ENCODE assay signal across 18 mouse cellular contexts in the genomic region with DNA sequence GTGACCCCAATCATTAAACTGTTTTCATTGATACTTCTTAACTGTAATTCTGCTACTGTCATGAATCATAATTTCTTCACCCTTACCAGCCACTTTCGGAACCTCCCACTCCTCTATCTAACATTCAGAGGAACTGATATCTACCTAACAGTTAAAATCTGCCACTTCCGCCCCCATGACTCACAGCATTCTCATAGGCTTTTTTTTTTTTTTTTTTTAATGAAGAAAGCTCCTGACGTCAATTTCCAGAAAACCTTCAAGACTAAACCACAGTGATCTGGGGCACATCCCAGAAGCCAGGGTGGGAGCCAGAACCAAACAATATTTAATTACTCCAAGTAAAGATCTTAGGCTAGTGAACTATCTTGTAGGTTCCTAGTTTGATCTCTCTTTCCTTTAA. TPM values are rescaled to one million over a fixed set of nuclear protein-coding genes. Genes with fewer than 3 reads are reported as not detected.
A peak's percentile ranks its signal among the peaks of the same experiment; 100 is the strongest.
DNase-seq lines count a peak whose midpoint lies in the region; ATAC-seq lines count a peak whose summit lies in the region.
"Had no signal": no experiment of that assay in that cellular context is flagged by ENCODE, and none has a peak within 500 bp of the region (broad histone marks: within the 10 kb centered on the region; RNA-seq: fewer than 3 reads in every experiment).

No protein-coding gene starts in this region.

- WGBS in midbrain, embryonic 14.5 days, result 79% methylated on average over 3 of the region's 3 CpGs

- no peaks in the 10 kb centered on the region for H3K9me3 ChIP-seq in midbrain, embryonic 14.5 days (ENCODE audit: control insufficient read depth, low read length)
- H3K9me3 ChIP-seq: heart, embryonic 15.5 days; hindbrain, embryonic 13.5 days; liver, embryonic 12.5 days had no signal

- H3K4me2 ChIP-seq in midbrain, embryonic 14.5 days (ENCODE audit: low read length), result no peak overlapping the region
- H3K4me2 ChIP-seq: heart, embryonic 15.5 days; hindbrain, embryonic 13.5 days; liver, embryonic 12.5 days had no signal

- no peak overlapping the region for H3K27ac ChIP-seq in midbrain, embryonic 14.5 days (replicated peaks; ENCODE audit: low read depth, low read length)
- H3K27ac ChIP-seq: heart, embryonic 15.5 days; hindbrain, embryonic 13.5 days; liver, embryonic 12.5 days had no signal

- H3K4me3 ChIP-seq in midbrain, embryonic 14.5 days (replicated peaks; ENCODE audit: low read depth, low read length), result no peak overlapping the region
- H3K4me3 ChIP-seq: heart, embryonic 15.5 days; hindbrain, embryonic 13.5 days; liver, embryonic 12.5 days had no signal

- H3K9ac ChIP-seq in midbrain, embryonic 14.5 days (replicated peaks; ENCODE audit: low read length), result no peak overlapping the region
- H3K9ac ChIP-seq: forebrain, postnatal 0 days; heart, embryonic 15.5 days; hindbrain, embryonic 13.5 days; liver, embryonic 12.5 days had no signal

- peak; percentile 40 for DNase-seq in A20 (ENCODE audit: low read depth, low spot score)
- peak; percentile 86 for DNase-seq in CD4-positive, CD25-positive, alpha-beta regulatory T cell, adult 2 months (ENCODE audit: low read depth, low spot score)
- no peak for DNase-seq in midbrain, embryonic 14.5 days
- DNase-seq in cerebellum, adult 11 months, result no peak
- no peak for DNase-seq in urinary bladder, postnatal 4 days (ENCODE audit: low spot score in 2 of 2)
- DNase-seq: adrenal gland, postnatal 10 days; forebrain, postnatal 0 days; gastrocnemius, postnatal 36 days; kidney, adult 8-10 months; lung, postnatal 14 days; right cerebral cortex, postnatal 25 days had no signal

- H3K4me1 ChIP-seq in midbrain, embryonic 14.5 days (ENCODE audit: control insufficient read depth, insufficient read depth, low read length), result no peaks in the 10 kb centered on the region
- H3K4me1 ChIP-seq: heart, embryonic 15.5 days; hindbrain, embryonic 13.5 days; liver, embryonic 12.5 days had no signal

- peak; percentile 62 for ATAC-seq in granulocyte monocyte progenitor cell, adult 5-6 weeks (replicated peaks; ENCODE audit: poor library complexity, severe bottlenecking)
- ATAC-seq in neutrophil, adult 5-6 weeks (ENCODE audit: extremely low read depth, insufficient number of reproducible peaks, low FRiP score, poor library complexity, severe bottlenecking), result peak; percentile 44
- no peak for ATAC-seq in midbrain, embryonic 14.5 days (ENCODE audit: low FRiP score, low TSS enrichment)
- ATAC-seq: forebrain, postnatal 0 days; liver, embryonic 12.5 days; midbrain, embryonic 16.5 days had no signal

- no peaks in the 10 kb centered on the region for H3K27me3 ChIP-seq in midbrain, embryonic 14.5 days (ENCODE audit: control insufficient read depth, insufficient read depth, low read length)
- H3K27me3 ChIP-seq: heart, embryonic 15.5 days; hindbrain, embryonic 13.5 days; liver, embryonic 12.5 days had no signal

- no peaks in the 10 kb centered on the region for H3K36me3 ChIP-seq in midbrain, embryonic 14.5 days (ENCODE audit: control insufficient read depth, insufficient read depth, low read length)
- H3K36me3 ChIP-seq: heart, embryonic 15.5 days; hindbrain, embryonic 13.5 days; liver, embryonic 12.5 days had no signal

RNA-seq across cellular contexts. Expression of a gene that starts 4.8 kb away (rescaled TPM):
- 144 and 152 TPM in 2 replicates for total RNA-seq in granulocyte monocyte progenitor cell, adult 5-6 weeks (2014; fragmentation: Nextera tagmentation)
- 217 and 324 TPM in 2 replicates for total RNA-seq in granulocyte monocyte progenitor cell, adult 5-6 weeks (2017)
- 742 and 854 TPM in 2 replicates for total RNA-seq in neutrophil, adult 5-6 weeks (2017)
- 2.6 and 6.4 TPM in 2 replicates for polyA plus RNA-seq in midbrain, embryonic 14.5 days (2014; fragmentation: Nextera tagmentation; extraction: Ambion mirVana)

RNA-seq across cellular contexts. Expression of a gene that starts 41.0 kb away (rescaled TPM):
- total RNA-seq in granulocyte monocyte progenitor cell, adult 5-6 weeks (2014; fragmentation: Nextera tagmentation), result not detected in 2 replicates
- total RNA-seq in granulocyte monocyte progenitor cell, adult 5-6 weeks (2017), result not detected in 2 replicates
- not detected in 2 replicates for total RNA-seq in neutrophil, adult 5-6 weeks (2017)
- polyA plus RNA-seq in midbrain, embryonic 14.5 days (2014; fragmentation: Nextera tagmentation; extraction: Ambion mirVana), result not detected in 2 replicates
- total RNA-seq: adrenal gland, postnatal 10 days; forebrain, postnatal 0 days; gastrocnemius, postnatal 36 days had no signal
- polyA plus RNA-seq: forebrain, postnatal 0 days; heart, embryonic 15.5 days; hindbrain, embryonic 13.5 days; liver, embryonic 12.5 days; midbrain, embryonic 16.5 days; testis, adult 2 months had no signal

Comparison
In these comparisons a context has a peak if more than half of its experiments do, and no peak if none do; other contexts are left out.
1. DNase-seq: peak in A20 (single experiment) and CD4-positive, CD25-positive, alpha-beta regulatory T cell, adult 2 months (single experiment); none in midbrain, embryonic 14.5 days (single experiment), cerebellum, adult 11 months (single experiment) and urinary bladder, postnatal 4 days (0 of 2).